Mouse (Mus musculus): ENCODE data around the gene Ift22. TPM values are rescaled to one million over a fixed set of nuclear protein-coding genes. Genes with fewer than 3 reads are reported as not detected.
"Not testable (repeated sequence)": the region's sequence is repeated elsewhere in the genome, so short reads cannot be mapped to it uniquely, and the experiment has no call there.

Ift22 gene
- polyA plus RNA-seq, 1 experiment from 2014 or later = 73.2 TPM

DNA sequence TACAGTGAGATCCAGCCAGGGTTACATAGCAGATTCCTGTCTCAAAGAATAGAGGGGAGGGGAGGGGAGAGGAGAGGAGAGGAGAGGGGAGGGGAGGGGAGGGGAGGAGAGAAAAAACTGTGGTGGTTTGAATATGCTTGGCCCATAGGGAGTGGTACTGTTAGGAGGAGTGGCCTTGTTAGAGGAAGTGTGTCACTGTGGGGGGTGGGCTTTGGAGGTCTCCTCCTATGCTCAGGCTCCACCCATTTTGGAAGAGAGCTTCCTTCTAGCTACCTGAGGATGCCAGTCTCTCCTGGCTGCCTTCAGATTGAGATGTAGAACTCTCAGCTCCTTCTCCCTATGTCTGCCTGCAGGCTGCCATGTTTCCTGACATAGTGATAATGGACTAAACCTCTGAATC lies 39.9 kb downstream of the Ift22 start:
- in situ Hi-C loops (cut with MboI; ENCODE audit: low pct_unique_long_range_greater_than_20kb) = no loop called here
- ATAC-seq (no peak), DNase-seq (ENCODE audit: low read depth, low spot score) (no peak)
- no peaks in the 10 kb centered on the region for H3K27me3 ChIP-seq
- TF ChIP-seq CTCF (IDR thresholded peaks at IDR 0.05) = no peak
- POLR2A ChIA-PET = interaction anchor here (1.1 kb wide), 1 partner anchor 14 kb away, joined by 4 read pairs; no protein-coding TSS in a partner anchor
- CTCF ChIA-PET = interaction anchor here (1.3 kb wide), 1 partner anchor 18 kb away, joined by 3 read pairs; no protein-coding TSS in a partner anchor

DNA sequence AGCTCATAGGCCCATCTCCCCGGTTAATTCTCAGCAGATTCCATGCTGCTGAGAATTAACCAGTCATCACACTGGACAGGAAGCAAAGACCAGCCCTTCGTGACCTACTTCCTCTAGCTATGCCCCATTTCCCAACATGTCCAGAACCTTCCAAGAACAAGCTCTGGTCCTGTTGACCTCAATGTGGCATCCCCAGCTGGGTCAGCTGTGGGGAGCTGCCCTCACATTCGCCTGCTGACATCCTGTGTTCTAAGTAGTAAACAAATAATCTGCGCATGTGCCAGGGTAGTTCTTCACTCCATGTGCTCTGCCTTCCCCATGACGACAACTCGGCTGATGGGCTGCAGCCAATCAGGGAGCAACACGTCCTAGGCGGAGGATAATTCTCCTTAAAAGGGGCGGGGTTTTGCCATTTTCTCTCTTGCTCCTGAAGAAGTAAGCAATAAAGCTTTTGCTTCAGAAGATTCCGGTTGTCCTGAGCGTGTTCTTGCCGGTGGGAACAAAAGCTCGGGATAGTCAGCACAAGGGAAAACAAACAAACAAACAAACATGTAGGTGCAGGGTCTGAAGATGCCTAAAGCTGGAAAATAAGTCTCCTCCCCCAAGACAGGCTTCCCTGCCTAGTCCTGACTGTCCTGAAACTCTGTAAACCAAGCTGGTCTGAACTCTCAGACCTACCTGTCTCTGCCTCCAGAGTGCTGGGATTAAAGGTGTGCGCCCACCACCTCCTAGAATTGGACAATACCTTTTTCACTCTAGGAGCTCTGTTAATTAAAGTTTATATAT lies 41.8 kb downstream of the Ift22 start:
- in situ Hi-C loops (cut with MboI; ENCODE audit: low pct_unique_long_range_greater_than_20kb); H3K27me3 ChIP-seq; ATAC-seq; POLR2A ChIA-PET; DNase-seq (ENCODE audit: low read depth, low spot score): not testable (repeated sequence)
- CTCF ChIA-PET = interaction anchor here (1.8 to 6.1 kb wide), 2 partner anchors 12 to 14 kb away, joined by 6 to 37 read pairs; no protein-coding TSS in a partner anchor

DNA sequence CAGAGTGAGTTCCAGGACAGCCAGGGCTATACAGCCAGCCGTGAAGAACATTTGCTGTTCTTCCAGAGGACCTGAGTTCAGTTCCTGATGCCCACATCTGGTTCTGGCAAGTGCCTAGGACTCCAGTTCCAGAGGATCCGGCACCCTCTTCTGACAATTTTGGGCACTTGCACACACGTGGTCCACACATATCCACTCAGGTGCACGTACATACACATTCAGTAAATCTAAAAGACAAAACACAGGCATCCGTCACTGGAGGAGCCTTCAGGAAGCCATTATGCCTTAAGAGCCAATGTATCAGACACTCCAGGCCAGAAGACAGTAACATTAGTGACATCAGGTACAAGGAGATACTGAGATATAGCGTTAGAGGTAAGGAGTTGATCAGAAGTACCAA lies 42.6 kb downstream of the Ift22 start:
- ChIA-PET CTCF (interaction anchor here (1.1 to 6.1 kb wide), 3 partner anchors 8 to 15 kb away, joined by 5 to 37 read pairs (median 6); no protein-coding TSS in a partner anchor), POLR2A (no interaction called here)
- TF ChIP-seq CTCF (IDR thresholded peaks at IDR 0.05) = no peak
- ATAC-seq (no peak), DNase-seq (ENCODE audit: low read depth, low spot score) (no peak)
- H3K27me3 ChIP-seq = no peaks in the 10 kb centered on the region
- in situ Hi-C loops (cut with MboI; ENCODE audit: low pct_unique_long_range_greater_than_20kb) = no loop called here

DNA sequence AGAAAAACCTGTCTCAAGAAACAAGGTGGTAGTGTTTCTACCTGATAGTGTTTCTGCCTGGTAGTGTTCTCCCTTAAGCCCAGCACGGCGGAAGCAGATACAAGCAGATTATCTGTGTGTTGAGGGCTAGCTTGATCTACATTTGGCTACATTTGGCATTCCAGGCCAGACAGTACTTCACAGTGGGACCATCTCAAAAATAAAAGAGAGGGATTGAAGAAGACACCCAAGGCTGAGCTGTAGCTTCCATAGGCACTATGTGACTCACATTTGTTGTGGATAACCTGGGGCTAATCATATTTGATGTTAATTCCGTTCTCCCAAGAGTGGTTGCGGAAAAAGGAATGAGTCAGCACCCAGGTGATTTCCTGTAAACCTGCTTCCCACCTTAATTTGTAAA lies 44.2 kb downstream of the Ift22 start:
- CTCF ChIA-PET = interaction anchor here (3.4 to 6.1 kb wide), 2 partner anchors 10 to 15 kb away, joined by 13 to 37 read pairs; no protein-coding TSS in a partner anchor
- no peak for ATAC-seq
- POLR2A ChIA-PET = interaction anchor here (1.9 to 3.2 kb wide), 2 partner anchors 10 to 18 kb away, joined by 4 to 15 read pairs; no protein-coding TSS in a partner anchor
- TF ChIP-seq CTCF (IDR thresholded peaks at IDR 0.05) = no peak
- no peaks in the 10 kb centered on the region for H3K27me3 ChIP-seq
- in situ Hi-C loops (cut with MboI; ENCODE audit: low pct_unique_long_range_greater_than_20kb) = no loop called here
- no peak for DNase-seq (ENCODE audit: low read depth, low spot score)

DNA sequence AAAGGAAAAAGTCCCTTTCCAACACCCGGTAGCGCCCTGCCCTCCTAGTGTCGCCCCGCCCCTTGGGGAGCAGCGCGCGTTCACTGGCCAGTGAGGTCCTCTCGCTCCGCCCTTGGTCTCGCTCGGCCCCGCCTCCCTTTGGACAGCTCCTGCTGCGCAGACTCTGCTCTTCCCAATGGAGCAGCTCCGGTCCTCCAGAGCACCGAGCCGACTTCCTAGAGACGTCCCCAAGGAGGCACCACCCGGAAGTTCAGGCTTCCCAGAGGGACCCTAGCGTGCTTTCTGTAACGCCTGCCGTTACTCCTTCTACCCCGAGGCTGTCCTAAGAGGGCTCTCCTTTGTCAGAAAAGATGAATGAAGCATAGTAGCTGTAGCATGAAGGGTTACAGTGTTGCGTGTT lies 45.1 kb downstream of the Ift22 start, which contains the start of gene Fis1:
Fis1 (plus strand) TSS at position 261 of the 400 bp plus-strand sequence.
- DNase-seq (ENCODE audit: low read depth, low spot score) (peak; percentile 97), ATAC-seq (peak; percentile 99)
- TF ChIP-seq CTCF (IDR thresholded peaks at IDR 0.05) = no peak
- CTCF ChIA-PET = interaction anchor here (0.9 to 6.1 kb wide), 5 partner anchors 9 to 17 kb away, joined by 3 to 37 read pairs (median 9); partner anchors contain the start of gene Cldn15
- in situ Hi-C loops (cut with MboI; ENCODE audit: low pct_unique_long_range_greater_than_20kb) = no loop called here
- POLR2A ChIA-PET = interaction anchor here (0.6 to 3.2 kb wide), 5 partner anchors 9 to 958 kb away, joined by 3 to 15 read pairs (median 4); no protein-coding TSS in a partner anchor
- no peaks in the 10 kb centered on the region for H3K27me3 ChIP-seq

DNA sequence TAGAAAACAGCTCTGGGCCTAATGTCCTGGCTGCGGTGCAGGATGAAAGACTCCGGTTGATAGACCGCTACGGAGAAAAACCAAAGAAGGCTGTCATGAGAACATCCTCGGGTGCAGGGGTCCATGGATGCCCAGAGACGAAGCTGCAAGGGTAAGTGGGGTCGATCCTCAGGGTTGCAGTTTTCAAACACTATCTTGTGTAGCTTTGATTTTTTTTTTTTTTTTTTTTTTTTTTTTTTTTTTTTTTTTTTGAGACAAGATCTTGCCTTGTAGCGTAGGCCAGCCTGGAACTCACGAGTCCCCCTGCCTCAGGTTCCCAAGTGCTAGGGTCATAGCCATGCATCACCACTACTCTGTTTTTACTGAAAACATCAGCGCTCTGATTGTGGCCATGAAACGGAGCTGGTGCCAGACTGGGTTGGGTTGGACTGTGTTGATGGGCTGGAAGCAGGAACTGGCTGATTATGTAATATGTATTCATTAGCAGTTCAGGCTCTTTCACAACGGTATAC lies 45.5 kb downstream of the Ift22 start:
- in situ Hi-C loops (cut with MboI; ENCODE audit: low pct_unique_long_range_greater_than_20kb) = no loop called here
- POLR2A ChIA-PET = interaction anchor here (0.5 to 3.2 kb wide), 8 partner anchors 9 to 959 kb away, joined by 3 to 15 read pairs (median 4); no protein-coding TSS in a partner anchor

DNA sequence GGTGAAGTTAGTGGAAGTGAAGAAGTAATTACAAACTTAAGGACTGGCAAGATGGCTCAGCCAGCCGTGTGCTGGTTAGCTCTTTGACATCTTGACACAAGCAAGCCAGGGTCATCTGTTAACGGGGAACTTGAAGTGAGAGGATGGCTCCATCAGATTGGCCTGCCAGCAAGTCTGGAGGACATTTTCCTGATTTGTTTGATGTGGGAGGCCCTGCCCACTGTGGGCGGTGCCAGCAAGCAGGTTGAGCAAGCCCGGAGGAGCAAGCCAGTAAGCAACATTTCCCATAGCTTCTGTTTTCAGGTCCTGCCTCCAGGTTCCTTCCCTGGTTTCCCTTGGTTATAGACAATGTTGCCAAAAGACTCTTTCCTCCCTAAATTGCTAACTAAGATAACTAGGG lies 47.7 kb downstream of the Ift22 start:
- ChIA-PET POLR2A (no interaction called here), CTCF (interaction anchor here (1.1 kb wide), 1 partner anchor 39 kb away, joined by 3 read pairs; no protein-coding TSS in a partner anchor)
- no peaks in the 10 kb centered on the region for H3K27me3 ChIP-seq
- TF ChIP-seq CTCF (IDR thresholded peaks at IDR 0.05) = no peak
- in situ Hi-C loops (cut with MboI; ENCODE audit: low pct_unique_long_range_greater_than_20kb) = no loop called here
- ATAC-seq = no peak
- no peak for DNase-seq (ENCODE audit: low read depth, low spot score)

More for the DNA sequence above, 45.5 kb downstream of the Ift22 start:
- CTCF ChIA-PET = interaction anchor here (0.9 to 6.1 kb wide), 5 partner anchors 9 to 17 kb away, joined by 3 to 37 read pairs (median 9); partner anchors contain the start of gene Cldn15
- peak; percentile 14 for ATAC-seq
- TF ChIP-seq CTCF (IDR thresholded peaks at IDR 0.05) = no peak
- H3K27me3 ChIP-seq = no peaks in the 10 kb centered on the region
- DNase-seq (ENCODE audit: low read depth, low spot score) = no peak

DNA sequence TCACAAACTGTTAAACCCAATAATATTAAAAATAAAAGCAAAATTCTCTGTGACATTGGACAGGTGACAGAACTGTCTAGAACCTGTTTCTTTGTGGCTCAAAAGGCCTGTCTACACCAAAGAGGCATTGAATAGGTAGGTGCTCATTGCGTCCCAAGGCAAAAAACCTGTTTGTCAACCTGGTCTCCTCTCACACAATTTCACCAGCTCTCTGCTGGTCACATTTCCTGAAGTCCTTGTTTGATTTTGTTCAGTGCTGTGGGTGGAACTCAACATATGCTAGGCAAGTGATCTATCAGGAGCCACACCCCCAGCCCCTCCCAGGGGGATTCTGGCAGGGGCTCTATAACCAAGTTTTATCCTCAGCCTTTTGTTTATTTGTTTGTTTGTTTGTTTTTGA lies 49.3 kb downstream of the Ift22 start:
- POLR2A ChIA-PET = no interaction called here
- in situ Hi-C loops (cut with MboI; ENCODE audit: low pct_unique_long_range_greater_than_20kb) = no loop called here
- no peak for TF ChIP-seq CTCF (IDR thresholded peaks at IDR 0.05)
- CTCF ChIA-PET = no interaction called here
- no peak for DNase-seq (ENCODE audit: low read depth, low spot score)
- H3K27me3 ChIP-seq = no peaks in the 10 kb centered on the region
- no peak for ATAC-seq

DNA sequence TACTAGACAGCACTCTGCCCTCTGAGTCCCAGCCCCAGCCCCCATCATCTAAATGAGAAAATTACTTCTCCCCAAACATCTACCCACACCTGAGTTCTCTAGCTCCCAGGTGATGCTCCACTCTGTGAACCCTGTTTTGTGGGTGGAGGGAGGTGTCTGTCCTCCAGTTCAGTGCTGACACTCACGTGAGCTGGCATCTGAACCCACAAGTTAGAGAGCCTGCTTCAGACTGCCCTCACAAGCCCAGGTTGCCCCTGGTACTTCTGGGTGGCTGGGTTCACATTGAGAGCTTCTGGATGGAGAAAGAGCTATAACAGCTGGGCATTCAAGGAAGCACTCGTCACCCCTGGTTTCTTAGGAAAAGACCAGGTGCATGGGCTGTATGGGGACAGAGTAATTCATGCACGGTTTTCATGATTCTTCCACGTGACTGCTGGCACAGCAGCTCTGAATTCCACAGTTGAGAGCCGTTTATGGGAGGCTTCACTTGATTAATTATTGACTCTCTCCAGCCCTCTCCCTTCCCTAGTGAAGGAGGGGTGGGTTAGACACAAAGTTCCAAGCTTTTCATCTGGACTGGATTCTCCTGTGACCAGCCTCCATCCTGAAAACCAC lies 51.1 kb downstream of the Ift22 start:
- in situ Hi-C loops (cut with MboI; ENCODE audit: low pct_unique_long_range_greater_than_20kb) = no loop called here
- no peak for TF ChIP-seq CTCF (IDR thresholded peaks at IDR 0.05)
- ATAC-seq = no peak
- ChIA-PET POLR2A (no interaction called here), CTCF (interaction anchor here (1.0 to 1.4 kb wide), 2 partner anchors 9 to 24 kb away, joined by 3 read pairs; no protein-coding TSS in a partner anchor)
- H3K27me3 ChIP-seq = no peaks in the 10 kb centered on the region
- no peak for DNase-seq (ENCODE audit: low read depth, low spot score)

DNA sequence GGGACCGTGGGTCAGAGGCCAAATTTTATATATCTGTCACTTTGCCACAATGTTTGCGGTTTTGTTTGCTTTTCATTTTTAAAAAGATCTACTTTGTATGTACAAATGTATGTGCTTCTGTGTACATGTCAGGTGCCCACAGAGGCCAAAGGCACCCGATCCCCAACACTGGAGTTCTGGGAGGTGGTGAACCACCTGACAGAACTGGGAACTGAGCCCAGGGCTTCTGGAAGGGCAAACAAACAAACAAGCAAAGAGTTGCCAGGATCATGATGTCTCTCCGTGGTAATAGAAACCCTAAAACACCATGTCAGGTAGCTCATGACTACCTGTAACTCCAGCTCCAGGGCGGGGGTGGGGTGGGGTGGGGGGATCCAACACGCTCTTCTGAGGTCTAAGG lies 52.1 kb downstream of the Ift22 start:
- in situ Hi-C loops (cut with MboI; ENCODE audit: low pct_unique_long_range_greater_than_20kb) = no loop called here
- ATAC-seq = no peak
- ChIA-PET CTCF (interaction anchor here (1.0 to 1.4 kb wide), 2 partner anchors 8 to 23 kb away, joined by 3 read pairs; no protein-coding TSS in a partner anchor), POLR2A (no interaction called here)
- no peak for DNase-seq (ENCODE audit: low read depth, low spot score)
- H3K27me3 ChIP-seq = no peaks in the 10 kb centered on the region
- TF ChIP-seq CTCF (IDR thresholded peaks at IDR 0.05) = no peak
